Mouse (Mus musculus) embryonic facial prominence, embryonic 11.5 days (tissue): Measurements from ENCODE around the gene Dock1. TPM values are rescaled to one million over a fixed set of nuclear protein-coding genes. Genes with fewer than 3 reads are reported as not detected.

Experiments used
- ATAC-seq: fragments of 200-750 bp; cut with Nextera tagmentation; replicated peaks from 2 replicates; pipeline ENCODE4 v1.8.0; 2017; ENCODE audit warnings: low read depth; ENCODE audit not compliant: insufficient number of reproducible peaks, low FRiP score, low TSS enrichment
- DNase-seq: peaks from one replicate; pipeline ENCODE4 v3.0.0-alpha.2; 2015; ENCODE audit warnings: low spot score
- H3K27ac ChIP-seq: fragments of 300-500 bp; sonication (generic); replicated peaks from 2 replicates; pipeline ENCODE4 v1.5.1; 2014; ENCODE audit warnings: mild to moderate bottlenecking, low read depth, low read length, control low read depth
- H3K27me3 ChIP-seq: fragments of 300-500 bp; sonication (generic); 2 replicates; pipeline ENCODE4 v1.6.1; 2014; ENCODE audit warnings: mild to moderate bottlenecking, low read length, moderate library complexity, mixed read lengths; ENCODE audit not compliant: control insufficient read depth, insufficient read depth
- H3K36me3 ChIP-seq: fragments of 300-500 bp; sonication (generic); replicated peaks from 2 replicates; pipeline ENCODE4 v1.6.1; 2014; ENCODE audit warnings: low read depth, mild to moderate bottlenecking, low read length, moderate library complexity, mixed read lengths; ENCODE audit not compliant: control insufficient read depth, insufficient read depth
- H3K4me1 ChIP-seq: fragments of 300-500 bp; sonication (generic); 2 replicates; pipeline ENCODE4 v1.6.1; 2014; ENCODE audit warnings: low read length, mixed read lengths; ENCODE audit not compliant: control insufficient read depth, insufficient read depth
- H3K4me2 ChIP-seq: fragments of 300-500 bp; sonication (generic); 2 replicates; pipeline ENCODE4 v1.6.1; 2014; ENCODE audit warnings: low read depth, mild to moderate bottlenecking, control low read depth, low read length, moderate library complexity
- H3K4me3 ChIP-seq: fragments of 300-500 bp; sonication (generic); 2 replicates; pipeline ENCODE4 v1.5.1; 2014; ENCODE audit warnings: low read depth, low read length, control low read depth
- H3K9ac ChIP-seq: fragments of 300-500 bp; sonication (generic); replicated peaks from 2 replicates; pipeline ENCODE4 v1.6.1; 2014; ENCODE audit warnings: mild to moderate bottlenecking, control low read depth, low read length
- H3K9me3 ChIP-seq: fragments of 300-500 bp; sonication (generic); replicated peaks from 2 replicates; pipeline ENCODE4 v1.6.1; 2016; ENCODE audit warnings: mild to moderate bottlenecking, low read length, inconsistent platforms, mixed read lengths; ENCODE audit not compliant: control insufficient read depth
- whole genome bisulfite sequencing: fragments of 180-500 bp; shearing (Covaris S2); extraction: QIAGEN DNeasy Blood & Tissue Kit; methylation state at CpG from one replicate; pipeline ENCODE4 v1.1.7; 2014; 5-methylcytosine and 5-hydroxymethylcytosine counted together
- polyA plus RNA-seq: library from polyadenylated mRNA; unstranded; fragments of >200 nt; fragmentation: Nextera tagmentation; extraction: Ambion mirVana; gene quantifications from 2 replicates; pipeline ENCODE4 v1.2.1, GENCODE M21; 2014

Gene Dock1
- 39.2 and 44.2 TPM in 2 replicates for polyA plus RNA-seq

- Histone ChIP-seq H3K9ac (peak within 1 kb of the TSS; percentile 92), H3K4me3 (peak within 1 kb of the TSS; percentile 70), H3K27ac (peak within 1 kb of the TSS; percentile 83), H3K4me1 (peaks cover 4% of the 10 kb centered on the region; the same call in 1 of the 2 replicates), H3K36me3 (no peaks in the 10 kb centered on the region), H3K9me3 (no peaks in the 10 kb centered on the region), H3K27me3 (no peaks in the 10 kb centered on the region), H3K4me2 (peak within 1 kb of the TSS; percentile 80)
- 2% methylated on average over 68 of the region's 77 CpGs for WGBS
- ATAC-seq (peak; percentile 81), DNase-seq (peak; percentile 86)
Observed at GRCm38 (mm10) chr7:134670312-134671002, at the start of gene Dock1. TSS of gene Dock1 (plus strand) at chr7:134670654.

GRCm38 (mm10) chr7:134627906-134628305 lies 42.5 kb upstream of the Dock1 start:
- H3K4me2 ChIP-seq: no peak overlapping the region
- H3K27ac ChIP-seq: no peak overlapping the region
- H3K9me3 ChIP-seq: no peaks in the 10 kb centered on the region
- H3K36me3 ChIP-seq: no peaks in the 10 kb centered on the region
- H3K4me1 ChIP-seq: no peaks in the 10 kb centered on the region
- WGBS: 83% methylated on average over 4 of the region's 4 CpGs
- DNase-seq (no peak), ATAC-seq (no peak)
- H3K4me3 ChIP-seq: no peak overlapping the region
- no peak overlapping the region for H3K9ac ChIP-seq
- H3K27me3 ChIP-seq: no peaks in the 10 kb centered on the region

- no peaks in the 10 kb centered on the region for H3K9me3 ChIP-seq
- H3K4me1 ChIP-seq: no peaks in the 10 kb centered on the region
- H3K9ac ChIP-seq: no peak overlapping the region
- ATAC-seq (no peak), DNase-seq (no peak)
- H3K27ac ChIP-seq: no peak overlapping the region
- H3K4me3 ChIP-seq: no peak overlapping the region
- no peaks in the 10 kb centered on the region for H3K36me3 ChIP-seq
- 86% methylated on average over 8 of the region's 8 CpGs for WGBS
- H3K4me2 ChIP-seq: no peak overlapping the region
- H3K27me3 ChIP-seq: no peaks in the 10 kb centered on the region
Observed at GRCm38 (mm10) chr7:134650246-134650830, 20.1 kb upstream of the Dock1 start.

- DNase-seq (no peak), ATAC-seq (no peak)
- Histone ChIP-seq H3K27ac (no peak overlapping the region), H3K4me2 (no peak overlapping the region), H3K9me3 (no peaks in the 10 kb centered on the region), H3K27me3 (no peaks in the 10 kb centered on the region), H3K4me1 (no peaks in the 10 kb centered on the region), H3K36me3 (no peaks in the 10 kb centered on the region), H3K9ac (no peak overlapping the region), H3K4me3 (no peak overlapping the region)
- 78% methylated on average over 3 of the region's 3 CpGs for WGBS
Observed at GRCm38 (mm10) chr7:134651071-134651470, 19.4 kb upstream of the Dock1 start.

- no peak overlapping the region for H3K4me2 ChIP-seq
- no peak overlapping the region for H3K27ac ChIP-seq
- peaks cover 2% of the 10 kb centered on the region; the same call in 1 of the 2 replicates for H3K9me3 ChIP-seq
- no peaks in the 10 kb centered on the region for H3K36me3 ChIP-seq
- no peak overlapping the region for H3K9ac ChIP-seq
- H3K4me3 ChIP-seq: no peak overlapping the region
- no peaks in the 10 kb centered on the region for H3K4me1 ChIP-seq
- DNase-seq (peak; percentile 18), ATAC-seq (no peak)
- H3K27me3 ChIP-seq: no peaks in the 10 kb centered on the region
- 5% methylated on average over 2 of the region's 2 CpGs for WGBS
Observed at GRCm38 (mm10) chr7:134663241-134663640, 7.2 kb upstream of the Dock1 start.

GRCm38 (mm10) chr7:134665642-134666282 lies 4.7 kb upstream of the Dock1 start:
- Histone ChIP-seq H3K9me3 (no peaks in the 10 kb centered on the region), H3K4me1 (no peaks in the 10 kb centered on the region), H3K36me3 (no peaks in the 10 kb centered on the region), H3K27me3 (no peaks in the 10 kb centered on the region), H3K4me2 (no peak overlapping the region), H3K9ac (no peak overlapping the region), H3K4me3 (no peak overlapping the region), H3K27ac (no peak overlapping the region)
- WGBS: 74% methylated on average over 5 of the region's 5 CpGs
- ATAC-seq (no peak), DNase-seq (no peak)

GRCm38 (mm10) chr7:134667271-134667702 lies 3.2 kb upstream of the Dock1 start:
- Histone ChIP-seq H3K9ac (no peak overlapping the region), H3K9me3 (no peaks in the 10 kb centered on the region), H3K27me3 (no peaks in the 10 kb centered on the region), H3K27ac (no peak overlapping the region), H3K4me2 (no peak overlapping the region), H3K36me3 (no peaks in the 10 kb centered on the region), H3K4me1 (peaks cover 4% of the 10 kb centered on the region; the same call in 1 of the 2 replicates), H3K4me3 (no peak overlapping the region)
- WGBS: 79% methylated on average over 4 of the region's 4 CpGs
- ATAC-seq: no peak
- no peak for DNase-seq
